Mouse (Mus musculus): ENCODE data around the gene Gm29427.

DNA sequence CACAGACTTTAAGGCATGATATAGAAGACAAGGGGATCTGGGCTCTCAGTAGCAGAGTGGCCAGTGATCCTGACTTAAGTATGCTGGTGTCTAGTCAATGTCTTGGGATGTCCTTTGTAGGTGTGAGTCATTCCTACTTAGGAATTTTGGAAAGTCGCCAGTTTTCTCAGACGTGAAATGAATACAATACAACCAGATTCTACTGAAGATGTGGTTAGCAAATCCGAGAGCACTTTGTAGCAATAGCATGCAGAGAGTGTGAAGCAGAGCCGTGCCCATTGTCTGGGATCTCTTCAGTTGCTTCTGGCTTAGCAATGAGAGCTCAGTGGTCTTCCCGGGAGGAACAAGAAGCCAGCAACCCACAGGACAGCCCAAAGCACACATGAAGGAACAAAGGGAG, 18.9 kb upstream of the Gm29427 start:
- no peak for TF ChIP-seq GATA1 (IDR thresholded peaks at IDR 0.05; ENCODE audit: borderline replicate concordance, low read length)
- no peak for TF ChIP-seq FLI1 (IDR thresholded peaks at IDR 0.05; ENCODE audit: low read length)

Data from megakaryocyte, embryonic 14.5 days (primary cell).